Mouse (Mus musculus) left cerebral cortex, postnatal 25 days (tissue): Measurements from ENCODE around the gene Prpf40b. TPM values are rescaled to one million over a fixed set of nuclear protein-coding genes. Genes with fewer than 3 reads are reported as not detected.
"Not testable (repeated sequence)": the region's sequence is repeated elsewhere in the genome, so short reads cannot be mapped to it uniquely, and the experiment has no call there.

Source experiments
- DNase-seq, 2 experiments: peaks; one replicate each; pipeline ENCODE4 v3.0.0; 2022; ENCODE audit warnings: low spot score in 2 of 2, mixed read lengths in 1 of 2
- intact Hi-C: fragments of 180-260 bp; cut with DNase I; formaldehyde crosslinking; loops from one replicate; pipeline ENCODE4 v1.15.1; 2025
- total RNA-seq, 2 experiments: library from RNA; stranded (reverse); gene quantifications; 2 replicates each; pipeline ENCODE4 v1.2.3; 2021

Prpf40b gene
- 10 to 100 TPM; 87.0 to 95.3 TPM for total RNA-seq

DNA sequence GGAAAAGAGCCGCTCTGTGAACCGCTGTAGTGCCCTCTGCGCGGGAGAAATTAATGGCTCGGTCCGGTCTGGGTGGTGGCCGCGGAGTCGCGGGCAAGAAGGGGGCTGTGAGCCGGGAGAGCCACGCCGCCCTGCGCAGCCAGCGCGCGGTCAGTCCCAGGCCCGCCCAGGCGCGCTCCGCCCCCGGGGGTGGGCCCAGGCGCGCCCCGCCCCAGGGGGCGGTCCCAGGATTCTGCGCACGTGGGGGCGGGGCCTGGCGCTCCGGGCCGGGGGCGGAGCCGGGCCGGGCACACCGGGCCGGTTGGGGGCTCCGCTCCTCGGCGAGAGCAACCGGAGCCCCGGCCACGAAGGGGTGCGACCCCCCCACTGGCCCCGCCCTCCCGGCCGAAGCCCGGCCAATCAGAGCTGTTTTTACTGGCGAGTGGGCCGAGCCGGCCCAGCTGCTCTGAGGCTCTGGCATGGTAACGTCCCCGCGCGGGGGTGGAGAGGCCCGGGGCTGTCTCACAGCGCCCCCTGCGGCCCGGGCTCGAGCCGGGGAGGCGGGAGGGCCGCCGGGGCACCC, at the start of gene Prpf40b:
Prpf40b (plus strand) TSS at position 275 of the 562 bp plus-strand sequence.
- intact Hi-C loops: no loop called here
- DNase-seq: peak; percentile 97

DNA sequence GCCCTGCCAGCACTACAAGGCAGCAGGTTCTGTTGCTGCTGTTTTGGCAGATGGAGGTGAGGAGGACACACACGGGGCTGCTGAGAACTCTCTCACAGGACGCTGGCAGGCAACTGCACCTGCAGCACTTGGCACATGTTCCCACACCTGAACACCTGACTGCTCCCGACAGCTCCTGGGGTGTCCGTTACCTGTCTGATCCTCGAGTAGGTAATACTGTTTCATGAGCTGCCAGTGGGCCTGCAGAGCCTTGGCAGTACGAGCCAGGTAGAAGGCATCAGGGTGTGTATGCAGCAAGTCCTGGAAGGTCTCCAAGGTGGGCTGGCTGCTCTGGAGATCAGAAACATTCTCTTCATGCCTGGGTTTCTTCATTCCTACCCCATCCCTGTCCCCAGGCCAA, 48.2 kb upstream of the Prpf40b start:
- DNase-seq, intact Hi-C loops: not testable (repeated sequence)

DNA sequence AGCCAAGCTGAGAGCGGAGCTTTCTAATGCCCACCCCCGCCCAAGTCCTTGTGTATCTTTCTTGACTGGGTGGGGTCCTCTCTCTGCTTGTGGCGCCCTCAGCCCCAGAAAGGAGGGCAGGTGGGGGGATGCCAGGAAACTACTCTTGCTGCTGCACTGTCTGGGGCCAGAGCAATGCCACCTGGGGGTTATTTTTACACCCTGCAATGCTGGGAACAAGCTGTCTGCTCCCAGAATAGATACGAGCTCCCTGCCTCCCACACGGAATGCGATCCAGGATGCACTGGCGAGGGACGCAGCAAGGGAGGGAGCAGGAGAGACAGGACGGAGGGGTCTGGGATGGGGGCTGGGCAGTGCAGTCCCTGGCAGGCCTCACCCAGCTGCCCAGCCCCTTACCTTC, 45.9 kb upstream of the Prpf40b start:
- intact Hi-C loops: loop anchor here (1.0 to 2.0 kb wide), 2 partner anchors 14 to 25 kb away; partner anchors contain the start of gene Kcnh3
- peak; percentile 81 to 95 for DNase-seq

DNA sequence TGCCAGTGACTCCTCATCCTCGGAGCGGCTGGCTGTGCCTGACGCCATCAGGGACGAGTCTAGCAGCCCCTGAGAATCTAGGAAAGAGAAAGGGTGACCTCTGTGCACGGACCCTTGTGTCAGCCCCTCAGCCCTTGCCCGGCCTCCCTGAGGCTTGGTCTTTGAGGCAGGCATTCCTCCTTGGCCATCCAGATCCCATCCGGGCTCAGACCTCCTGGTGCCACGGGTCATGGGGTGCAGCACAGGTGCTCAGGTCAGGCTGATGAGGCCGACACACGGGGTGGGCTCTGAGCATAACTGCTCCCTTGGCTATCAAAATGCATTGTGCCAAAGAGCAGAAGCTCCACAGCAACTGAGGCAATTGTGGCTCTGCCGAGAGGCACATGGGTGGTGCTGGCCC, 44.9 kb upstream of the Prpf40b start:
- no peak for DNase-seq
- intact Hi-C loops: loop anchor here (1.0 to 2.0 kb wide), 2 partner anchors 13 to 26 kb away; partner anchors contain the start of gene Kcnh3

DNA sequence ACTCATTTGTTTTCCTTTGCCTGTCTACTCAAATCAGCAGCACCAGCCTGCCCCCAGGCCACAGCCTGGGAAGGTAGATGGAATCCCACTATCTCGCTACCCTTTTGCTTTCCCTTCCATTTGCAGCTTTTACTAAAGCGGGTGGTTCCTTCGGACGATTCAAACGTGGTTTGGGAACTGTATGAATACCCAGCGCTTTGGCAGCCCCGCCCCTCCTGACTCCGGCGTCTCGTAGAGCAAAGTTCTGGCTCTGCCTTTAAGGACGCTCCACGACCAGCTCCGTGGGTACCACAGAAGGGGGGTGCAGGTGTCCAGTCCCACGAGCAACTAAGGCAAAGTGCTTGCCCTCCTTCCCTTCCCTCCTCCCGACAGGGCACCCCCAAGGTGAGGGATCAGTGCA, 43.8 kb upstream of the Prpf40b start:
- intact Hi-C loops, DNase-seq: not testable (repeated sequence)

DNA sequence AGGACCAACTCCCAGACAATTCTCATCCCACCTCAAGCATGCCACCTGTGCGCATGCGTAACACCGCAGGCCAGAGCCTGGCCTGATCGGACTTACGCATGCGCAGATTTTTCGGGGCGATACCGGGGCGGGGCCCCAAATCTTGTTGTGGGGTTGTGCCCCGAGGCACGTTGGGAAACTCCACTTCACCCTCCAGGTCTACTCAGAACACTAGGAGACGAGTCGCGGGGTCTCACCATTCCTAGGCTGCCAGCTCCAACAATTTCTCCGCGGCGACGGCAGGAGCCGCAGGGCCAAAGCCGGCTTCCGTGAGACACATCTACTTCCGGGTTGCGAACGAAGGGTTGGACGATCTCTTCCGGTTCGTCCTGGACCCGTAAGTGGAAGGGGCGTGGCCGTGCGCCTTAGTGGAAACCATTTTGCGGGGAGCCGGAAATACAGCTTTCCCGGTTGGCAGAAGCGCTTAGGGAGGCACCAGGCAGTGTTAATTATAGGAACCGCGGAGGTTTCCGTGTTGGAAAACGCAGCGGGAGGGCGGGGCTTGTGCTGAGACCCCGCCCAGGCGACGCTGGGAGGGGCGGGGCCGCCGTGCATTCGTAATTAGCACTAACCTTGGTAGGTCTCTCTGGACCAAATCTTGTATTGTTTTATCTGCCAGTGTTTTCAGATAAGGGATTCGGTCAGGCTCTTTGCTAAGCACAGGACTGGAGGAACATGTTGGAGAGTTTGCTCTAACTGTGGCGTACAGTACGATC, 43.1 kb upstream of the Prpf40b start, which contains the start of gene Mcrs1:
Mcrs1 (minus strand) TSS at position 336 of the 755 bp plus-strand sequence.
- intact Hi-C loops: no loop called here
- peak; percentile 99 for DNase-seq

DNA sequence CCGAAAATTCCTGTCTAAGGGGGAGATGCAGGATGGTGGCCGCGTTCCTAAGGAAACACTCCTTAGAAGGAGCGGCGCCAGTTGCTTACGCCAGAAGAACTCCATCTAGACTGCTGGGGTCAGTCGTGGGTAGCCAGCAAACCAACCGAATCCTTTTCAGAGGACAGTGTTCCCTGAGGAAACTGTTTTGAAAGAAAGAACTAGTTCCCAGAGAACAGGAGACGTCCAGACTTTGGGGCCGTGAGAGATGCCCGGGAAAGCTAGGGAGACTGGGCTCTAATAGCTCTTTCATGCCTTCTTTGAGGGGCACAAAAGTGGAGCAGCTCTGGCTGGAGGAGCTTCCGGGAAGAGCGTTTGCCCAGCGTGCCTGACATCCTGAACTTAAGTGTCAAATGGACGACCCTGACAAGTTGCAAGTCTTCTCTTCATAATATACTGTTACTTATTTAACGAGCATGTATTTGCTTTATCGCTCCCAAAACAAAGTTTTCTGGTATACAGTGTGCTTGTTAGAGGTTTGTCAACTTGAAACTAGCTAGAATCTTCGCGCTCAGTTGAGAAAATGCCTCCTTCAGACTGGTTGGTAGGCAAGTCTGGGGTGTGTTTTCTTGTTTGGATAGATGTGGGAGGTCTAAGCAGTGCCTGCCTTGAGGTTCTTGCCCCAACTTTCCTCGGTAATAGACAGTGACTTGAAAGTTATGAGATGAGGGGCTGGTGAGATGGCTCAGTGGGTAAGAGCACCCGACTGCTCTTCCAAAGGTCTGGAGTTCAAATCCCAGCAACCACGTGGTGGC, 42.3 kb upstream of the Prpf40b start:
- intact Hi-C loops: no loop called here
- no peak for DNase-seq

DNA sequence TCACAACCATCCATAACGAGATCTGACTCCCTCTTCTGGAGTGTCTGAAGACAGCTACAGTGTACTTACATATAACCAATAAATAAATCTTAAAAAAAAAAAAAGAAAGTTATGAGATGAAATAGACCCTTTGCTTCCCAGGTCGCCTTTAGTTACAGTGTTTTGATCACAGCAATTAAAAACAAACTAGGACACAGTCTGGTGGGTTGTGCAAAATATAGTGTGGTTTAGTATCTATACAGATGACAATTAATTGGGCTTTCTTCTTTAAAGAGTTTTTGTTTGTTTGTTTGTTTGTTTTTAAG, 41.8 kb upstream of the Prpf40b start:
- intact Hi-C loops, DNase-seq: not testable (repeated sequence)

DNA sequence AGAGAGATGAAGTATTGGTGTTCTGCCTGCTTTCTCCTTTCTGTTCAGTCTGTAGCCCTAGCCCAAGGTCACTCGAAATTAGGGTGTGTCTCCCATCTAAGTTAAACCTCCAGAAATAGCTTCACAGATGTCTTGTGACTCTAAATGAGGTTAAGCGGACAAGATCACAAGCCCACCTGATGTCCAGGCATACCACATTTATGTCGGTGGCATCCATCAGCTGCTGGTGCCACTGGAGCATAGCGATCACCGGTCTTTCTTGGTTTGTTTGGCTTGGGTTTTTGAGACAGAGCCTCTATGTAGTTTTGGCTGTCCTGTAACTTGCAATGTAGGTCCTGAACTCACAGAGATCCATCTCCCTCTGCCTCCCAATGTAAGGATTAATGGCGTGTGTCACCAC, 41.1 kb upstream of the Prpf40b start:
- intact Hi-C loops: no loop called here

DNA sequence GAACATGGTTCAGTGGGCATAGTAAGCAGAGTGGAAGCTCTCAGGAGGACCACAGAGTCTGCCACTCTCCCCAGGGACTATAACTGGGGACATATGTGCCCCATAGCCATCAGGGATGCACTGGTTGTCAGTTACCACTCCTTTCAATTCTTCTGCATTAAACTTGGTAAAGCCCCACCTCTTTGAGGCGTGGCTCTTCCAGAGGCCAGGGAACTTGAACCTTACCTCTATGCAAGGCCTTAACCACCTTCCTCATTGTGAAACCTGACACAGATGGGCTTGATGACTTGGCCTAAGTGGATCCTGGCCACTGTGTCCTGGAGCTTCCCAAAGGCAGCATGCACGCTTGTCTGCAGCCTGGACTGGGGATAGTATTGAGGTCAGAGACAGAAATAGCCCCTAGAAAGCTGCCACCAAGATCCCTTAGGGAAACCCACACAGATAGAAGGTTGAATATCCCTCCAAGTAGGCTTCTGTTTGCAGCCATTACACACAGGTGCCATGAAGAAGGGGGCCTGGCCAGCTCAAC, 40.3 kb upstream of the Prpf40b start:
- DNase-seq: no peak
- intact Hi-C loops: no loop called here

More for the DNA sequence above, 41.1 kb upstream of the Prpf40b start:
- no peak for DNase-seq

DNA sequence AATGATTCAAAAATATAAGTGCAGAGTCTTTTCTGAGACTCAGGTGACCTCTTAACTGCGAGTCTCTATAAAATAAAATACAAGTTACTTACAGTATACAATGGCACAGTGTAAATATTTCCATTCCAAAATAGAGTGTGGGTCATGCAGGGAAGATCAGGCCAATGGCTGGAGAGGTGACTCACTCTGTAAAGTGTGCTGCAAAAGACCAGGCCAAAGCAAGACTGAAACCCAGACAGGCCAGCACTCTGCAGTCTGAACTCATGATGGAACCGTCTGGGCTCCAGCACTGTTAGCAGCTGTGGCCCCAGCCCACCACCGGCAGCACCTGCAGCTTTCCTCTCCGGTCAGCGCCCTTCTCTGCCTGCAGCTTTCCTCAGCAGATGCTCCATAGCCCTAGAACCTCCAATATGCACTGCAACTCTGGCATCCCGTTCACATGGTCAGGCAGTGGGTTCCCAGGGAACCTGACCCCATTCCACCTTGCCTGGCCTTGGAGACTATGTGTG, 39.6 kb upstream of the Prpf40b start:
- intact Hi-C loops: no loop called here

DNA sequence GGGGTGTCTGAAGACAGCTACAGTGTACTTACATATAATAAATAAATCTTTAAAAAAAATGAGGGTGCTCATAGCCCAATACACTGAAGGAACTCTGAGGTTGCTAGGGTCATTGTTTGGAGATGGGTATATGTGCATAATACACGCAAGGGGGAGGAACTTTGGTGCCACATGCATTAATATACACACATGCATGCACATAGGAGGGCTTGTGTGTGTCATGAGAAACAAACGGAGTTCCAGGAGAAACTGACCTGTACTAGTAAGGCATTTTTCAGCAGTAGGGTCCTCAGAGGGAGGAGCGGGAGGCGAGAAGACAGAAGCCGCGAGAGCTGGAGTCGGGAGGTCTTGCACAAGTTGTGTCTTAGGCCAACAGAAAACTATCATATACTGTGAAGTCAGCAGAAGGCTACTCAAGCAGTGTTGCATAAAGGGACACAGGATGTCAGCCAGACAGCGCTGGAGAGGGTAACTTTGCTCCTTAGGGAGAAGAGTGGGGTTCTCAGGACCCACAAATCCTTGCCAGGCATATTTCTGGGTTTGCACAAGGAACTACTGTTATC, 35.6 kb upstream of the Prpf40b start:
- intact Hi-C loops: no loop called here
- DNase-seq: no peak

More for the DNA sequence above, 39.6 kb upstream of the Prpf40b start:
- no peak for DNase-seq

DNA sequence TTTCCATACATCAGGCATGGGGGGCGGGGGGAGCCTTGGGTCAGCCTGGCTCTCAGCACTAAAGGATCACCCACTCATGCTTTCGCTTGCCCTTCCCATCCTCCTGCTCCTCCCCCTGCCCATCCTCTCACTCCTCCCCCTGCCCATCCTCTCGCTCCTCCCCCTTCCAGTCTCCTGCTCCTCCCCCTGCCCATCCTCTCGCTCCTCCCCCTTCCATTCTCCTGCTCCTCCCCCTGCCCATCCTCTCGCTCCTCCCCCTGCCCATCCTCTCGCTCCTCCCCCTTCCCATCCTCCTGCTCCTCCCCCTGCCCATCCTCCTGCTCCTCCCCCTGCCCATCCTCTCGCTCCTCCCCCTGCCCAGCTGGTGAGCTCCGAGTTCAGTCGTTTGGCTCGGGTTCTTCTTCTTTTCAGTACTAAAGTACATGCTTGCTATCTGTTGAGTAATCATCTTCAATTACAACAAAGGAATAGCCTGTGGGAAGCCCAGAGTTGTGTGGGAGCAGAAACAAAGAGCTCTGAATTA, 35.1 kb upstream of the Prpf40b start:
- intact Hi-C loops: loop anchor here (5.0 to 10.0 kb wide), 2 partner anchors 37 to 205 kb away; partner anchors contain the start of genes Kcnh3 and Prph
- DNase-seq: peak in 1 of 2 experiments; percentile 71

DNA sequence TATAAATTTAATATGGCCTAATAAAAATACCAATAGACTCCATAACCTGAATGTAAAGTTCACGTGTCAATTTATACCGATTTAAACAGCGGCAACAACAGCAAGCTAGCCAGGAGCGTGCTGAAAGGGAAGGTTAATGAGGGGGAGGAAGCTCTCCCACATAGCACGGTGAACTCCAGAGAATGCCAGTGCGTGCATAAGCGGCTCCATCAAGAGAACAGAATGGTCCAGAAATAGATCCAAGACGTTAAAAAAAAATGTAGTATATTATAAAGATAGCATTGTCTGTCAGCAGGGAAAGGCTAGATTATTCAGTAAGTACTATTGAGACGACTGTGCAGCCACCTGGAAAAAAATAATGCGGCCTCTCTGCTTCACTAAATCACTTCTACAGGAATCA, 32.2 kb upstream of the Prpf40b start:
- intact Hi-C loops: loop anchor here (2.0 to 10.0 kb wide), 3 partner anchors 14 to 208 kb away; partner anchors contain the start of genes Kcnh3 and Prph
- peak in 1 of 2 experiments; percentile 57 for DNase-seq

DNA sequence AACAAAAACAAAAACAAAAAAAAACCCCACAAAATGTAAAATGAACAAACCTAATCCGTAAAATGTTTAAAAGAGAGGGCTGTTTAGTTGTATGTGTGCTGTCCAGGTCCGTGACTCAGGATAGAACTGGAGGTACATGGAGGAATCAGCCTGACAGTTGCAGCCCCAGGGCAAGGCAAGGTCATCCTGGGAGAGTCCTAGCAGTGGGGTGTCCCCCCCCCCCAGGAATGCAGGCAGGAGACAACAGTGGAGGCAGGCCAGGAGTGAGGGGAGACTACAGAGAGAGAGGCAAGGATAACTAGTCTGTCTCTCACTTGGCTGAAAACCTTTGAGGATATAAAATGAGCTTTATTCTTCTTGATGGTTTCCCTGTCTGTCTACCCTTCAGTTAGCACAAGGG, 30.5 kb upstream of the Prpf40b start:
- no peak for DNase-seq

DNA sequence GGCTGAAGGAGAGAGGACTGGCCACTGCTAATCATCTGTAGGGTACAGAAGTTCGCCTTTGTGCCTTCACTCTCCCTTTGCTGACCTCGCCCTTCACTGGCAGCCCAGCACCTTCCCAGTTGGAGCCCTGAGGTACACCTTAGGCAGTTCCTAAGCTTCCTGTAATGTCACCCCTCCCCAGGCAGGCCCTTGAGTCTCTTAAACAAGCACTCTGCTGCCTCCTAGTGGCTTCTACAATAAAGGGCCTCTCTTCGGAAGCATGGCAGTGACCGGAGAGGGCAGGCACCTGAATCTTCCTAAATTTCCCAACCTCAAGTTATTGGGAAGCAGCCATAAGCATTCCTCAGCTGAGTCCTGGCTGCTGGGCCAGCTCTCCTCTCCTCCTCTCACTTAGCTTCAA, 29.2 kb upstream of the Prpf40b start:
- peak; percentile 73 to 84 for DNase-seq
- intact Hi-C loops: loop anchor here (10.0 kb wide), 1 partner anchor 211 kb away; the partner anchor contains the start of gene Prph

More for the DNA sequence above, 30.5 kb upstream of the Prpf40b start:
- intact Hi-C loops: loop anchor here (5.0 to 10.0 kb wide), 2 partner anchors 42 to 210 kb away; partner anchors contain the start of genes Kcnh3 and Prph

DNA sequence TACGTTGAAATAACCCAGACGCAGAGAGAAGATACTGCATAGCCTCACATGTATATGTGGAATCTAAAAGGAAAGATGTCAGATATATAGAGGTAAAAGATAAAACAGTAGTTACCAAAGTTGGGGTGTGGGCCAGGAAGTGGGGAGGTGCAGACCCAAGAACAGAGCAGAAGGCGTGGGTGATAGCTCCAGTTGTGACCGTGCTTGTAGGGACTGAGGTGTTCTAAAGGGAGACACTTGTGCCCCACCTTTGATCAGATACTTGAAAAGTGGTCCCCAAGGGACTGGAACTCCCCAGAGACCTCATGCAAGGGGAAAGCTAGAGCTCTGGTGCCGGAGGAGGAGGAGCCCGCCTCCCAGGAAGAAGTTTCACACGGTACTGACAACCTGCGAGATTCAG, 18.8 kb upstream of the Prpf40b start:
- intact Hi-C loops: no loop called here
- no peak for DNase-seq

DNA sequence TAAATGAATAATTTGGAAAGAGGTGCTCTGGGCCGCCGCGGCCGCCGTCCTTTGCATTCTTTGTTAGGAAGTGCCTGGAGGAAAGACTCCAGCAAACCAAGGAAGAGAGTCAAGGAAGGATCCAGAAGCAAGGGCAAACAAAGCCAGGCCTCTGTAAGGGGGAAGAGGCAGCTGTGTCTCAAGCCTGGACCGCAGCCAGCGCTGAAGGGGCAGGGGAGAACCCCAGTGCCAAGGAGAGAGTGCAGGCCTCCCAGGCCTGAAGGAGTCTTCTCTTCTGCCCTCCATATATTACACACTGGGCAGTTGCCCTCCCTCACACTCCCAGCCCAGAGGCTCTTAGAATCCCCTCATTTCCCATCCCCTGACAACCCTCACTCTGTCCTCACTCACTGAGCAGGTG, 16.6 kb upstream of the Prpf40b start:
- intact Hi-C loops: no loop called here
- no peak for DNase-seq

DNA sequence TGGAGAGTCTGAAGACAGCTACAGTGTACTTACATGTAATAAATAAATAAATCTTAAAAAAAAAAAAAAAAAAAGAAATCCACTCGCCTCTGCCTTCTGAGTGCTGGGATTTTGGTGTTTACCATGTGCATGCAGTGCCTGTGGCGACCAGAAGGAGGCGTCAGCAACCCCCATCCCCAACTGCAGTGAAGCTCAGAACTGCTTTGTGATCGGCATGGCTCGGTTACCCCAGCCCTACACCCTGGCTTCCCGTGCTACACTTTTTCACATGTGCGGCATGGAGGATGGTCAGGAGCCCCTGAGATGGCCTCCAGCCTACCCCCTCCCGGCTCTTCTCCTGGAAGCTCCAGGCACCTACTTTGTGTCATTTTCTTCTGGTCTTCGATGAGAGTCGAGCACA, 11.4 kb upstream of the Prpf40b start:
- no peak for DNase-seq
- intact Hi-C loops: no loop called here
